Mouse (Mus musculus): ENCODE measurements around the gene Tcp11l2.

Tcp11l2 gene

DNA sequence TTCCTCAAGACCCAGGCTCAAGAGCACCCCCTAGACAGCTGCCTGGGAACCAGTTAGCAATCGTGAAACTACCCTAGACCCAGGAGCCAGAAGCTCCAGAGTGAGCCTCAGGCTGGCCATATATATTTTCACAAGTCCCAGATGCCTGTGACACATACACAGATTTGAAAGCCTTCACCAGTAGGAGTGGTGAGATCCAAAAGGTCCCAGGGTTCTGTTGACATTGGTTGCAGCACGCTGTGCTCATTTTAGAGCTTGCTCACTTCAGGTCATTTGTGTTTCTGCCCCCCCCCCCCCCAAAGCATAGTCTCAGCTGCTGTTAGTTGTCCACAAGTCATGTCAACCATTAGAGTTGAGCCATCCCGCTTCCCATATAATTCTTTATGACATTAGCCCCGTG lies 77.6 kb downstream of the Tcp11l2 start:
- DNase-seq (ENCODE audit: low spot score in 2 of 2), result no peak

DNA sequence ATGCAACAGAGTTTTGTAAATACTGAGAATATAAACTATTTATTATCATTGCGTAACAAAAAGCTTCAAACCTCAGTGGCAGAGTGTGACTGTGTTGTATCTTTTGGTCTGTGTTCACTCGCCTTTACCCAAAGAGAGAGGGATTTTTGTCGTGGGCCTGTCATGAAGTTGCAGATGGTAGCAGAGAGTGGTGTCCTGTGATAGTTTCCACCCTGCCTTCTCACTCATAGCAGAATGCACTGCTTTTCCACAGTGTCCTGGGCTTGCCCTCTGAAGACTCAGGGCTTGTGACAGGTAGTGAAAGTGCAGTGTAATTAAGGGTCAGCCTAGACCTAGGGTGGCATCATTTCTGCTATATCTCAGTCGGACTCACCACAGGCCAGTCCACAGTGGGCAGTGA lies 78.3 kb downstream of the Tcp11l2 start:
- no peak for DNase-seq (ENCODE audit: low spot score in 2 of 2)

DNA sequence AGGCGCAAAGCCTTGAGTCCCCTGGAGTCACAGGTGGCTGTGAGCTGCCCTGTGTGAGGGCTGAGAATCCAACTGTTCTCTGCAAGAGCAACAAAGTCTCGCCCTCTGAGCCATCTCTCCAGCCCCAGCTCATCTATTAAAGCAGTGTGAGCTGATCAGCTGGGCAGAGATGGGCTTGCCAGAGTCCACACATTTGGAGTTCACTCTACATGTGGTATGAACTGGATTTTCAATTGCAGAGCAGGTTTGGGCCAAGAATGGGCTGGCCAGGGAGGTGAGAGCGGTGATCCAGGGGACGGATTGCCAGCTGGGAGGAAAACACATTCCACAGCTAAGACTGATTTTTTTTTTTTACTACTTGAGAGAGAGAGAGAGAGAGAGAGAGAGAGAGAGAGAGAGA lies 80.2 kb downstream of the Tcp11l2 start:
- no peak for DNase-seq (ENCODE audit: low spot score in 2 of 2)

DNA sequence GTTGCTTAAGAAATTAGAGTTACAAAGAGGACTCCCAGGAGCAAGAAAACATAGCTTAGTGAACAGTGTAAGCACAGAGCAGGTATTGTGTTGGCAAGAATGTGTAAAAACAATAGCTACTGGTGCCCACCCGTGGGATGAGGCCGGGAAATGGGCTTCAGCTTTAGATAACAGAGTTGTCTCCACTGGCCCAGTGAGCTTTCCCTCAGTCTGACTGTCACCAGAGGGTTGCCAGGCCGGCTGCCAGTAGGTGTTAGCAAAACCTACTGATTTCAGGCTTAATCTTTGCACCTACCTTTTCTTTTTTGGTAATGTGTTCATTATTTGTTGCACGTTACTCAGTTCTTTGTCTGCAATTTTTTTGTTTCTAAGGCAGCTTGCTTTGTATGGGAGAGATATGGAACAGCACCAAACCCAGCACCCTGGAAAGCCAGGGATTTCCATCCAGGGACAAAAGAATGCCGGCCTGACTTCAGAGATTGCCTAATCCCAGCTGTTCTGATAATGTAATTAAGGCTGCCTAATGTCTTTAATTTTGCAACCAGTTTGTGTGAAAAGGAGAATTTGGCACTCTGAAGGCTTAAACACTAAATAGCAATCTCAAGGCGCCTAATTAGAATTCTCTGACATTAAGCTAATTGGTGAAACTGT lies 81.1 kb downstream of the Tcp11l2 start:
- no peak for DNase-seq (ENCODE audit: low spot score in 2 of 2)

- no peak for DNase-seq (ENCODE audit: low spot score in 2 of 2)
Measured at GRCm38 (mm10) chr10:84658088-84658848, 81.8 kb downstream of the Tcp11l2 start.

GRCm38 (mm10) chr10:84659281-84659680 lies 82.9 kb downstream of the Tcp11l2 start:
- DNase-seq (ENCODE audit: low spot score in 2 of 2), result no peak

- no peak for DNase-seq (ENCODE audit: low spot score in 2 of 2)
Measured at GRCm38 (mm10) chr10:84662138-84662537, 85.7 kb downstream of the Tcp11l2 start.
